Mouse (Mus musculus) layer of hippocampus, adult 18-20 months (tissue): ENCODE measurements around the gene Anxa9. TPM values are rescaled to one million over a fixed set of nuclear protein-coding genes. Genes with fewer than 3 reads are reported as not detected.
A peak's percentile ranks its signal among the peaks of the same experiment; 100 is the strongest.

ENCODE experiments used
- DNase-seq, 2 experiments: peaks; one replicate each; pipeline ENCODE4 v3.0.0; 2022; ENCODE audit warnings: low spot score in 2 of 2
- total RNA-seq, 2 experiments: library from RNA; stranded (reverse); gene quantifications; 2 replicates each; pipeline ENCODE4 v1.2.3; 2021

Gene Anxa9
- total RNA-seq, 2 experiments from 2014 or later = 0.59 to 0.63 TPM

DNA sequence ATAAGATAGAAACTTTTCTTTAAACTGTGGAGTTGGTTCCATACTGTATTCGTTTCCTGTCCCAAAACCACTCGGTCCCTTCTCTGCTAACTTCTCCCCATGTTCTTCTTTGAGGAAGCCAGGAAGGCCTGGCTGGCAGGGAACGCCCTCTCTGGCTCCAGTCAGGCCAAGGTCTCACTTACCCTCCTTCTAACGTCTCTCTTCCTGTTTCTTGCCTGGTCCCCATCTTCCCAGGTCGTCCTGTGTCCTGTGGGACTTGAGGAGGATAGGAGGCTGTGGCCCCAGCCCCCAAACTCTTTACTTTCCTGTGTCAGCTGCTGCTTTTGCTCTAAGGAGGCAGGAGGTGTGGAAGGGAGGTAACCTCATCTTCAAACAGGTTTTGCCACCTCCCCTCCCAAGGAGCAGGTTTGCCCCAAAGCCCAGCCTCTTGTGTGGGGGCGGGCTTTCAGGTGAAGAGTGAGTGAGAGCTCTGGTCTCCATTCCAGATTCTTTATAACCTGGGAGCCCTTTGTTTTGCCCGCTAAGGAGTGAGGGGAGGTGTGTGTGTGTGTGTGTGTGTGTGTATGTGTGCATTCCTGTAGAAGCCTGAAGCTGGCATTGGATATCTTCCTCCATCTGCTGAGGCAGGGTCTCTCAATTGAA is 56.1 kb downstream of the Anxa9 start, which contains the start of gene Bnipl:
Bnipl (minus strand) TSS at position 411 of the 642 bp plus-strand sequence.
- no peak for DNase-seq

DNA sequence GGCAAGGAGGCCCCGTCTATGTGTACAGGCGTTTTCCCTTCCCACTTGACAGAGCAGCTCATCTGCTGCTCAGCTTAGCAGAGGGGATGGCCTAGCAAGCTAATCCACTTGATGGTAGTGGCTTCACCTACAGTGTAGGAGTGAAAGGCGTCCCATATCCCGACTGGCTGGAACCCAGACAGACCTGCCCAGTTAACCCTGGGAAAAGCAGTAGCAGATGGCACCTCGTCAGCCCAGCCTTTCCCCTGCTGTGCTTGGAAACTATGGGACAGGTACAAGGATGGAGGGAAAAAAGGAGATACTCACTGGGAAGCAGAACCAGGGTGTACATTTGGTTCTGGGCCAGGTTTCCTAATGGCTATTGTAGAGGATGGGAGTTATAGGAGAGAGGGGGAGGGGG is 56.6 kb downstream of the Anxa9 start:
- DNase-seq = no peak

DNA sequence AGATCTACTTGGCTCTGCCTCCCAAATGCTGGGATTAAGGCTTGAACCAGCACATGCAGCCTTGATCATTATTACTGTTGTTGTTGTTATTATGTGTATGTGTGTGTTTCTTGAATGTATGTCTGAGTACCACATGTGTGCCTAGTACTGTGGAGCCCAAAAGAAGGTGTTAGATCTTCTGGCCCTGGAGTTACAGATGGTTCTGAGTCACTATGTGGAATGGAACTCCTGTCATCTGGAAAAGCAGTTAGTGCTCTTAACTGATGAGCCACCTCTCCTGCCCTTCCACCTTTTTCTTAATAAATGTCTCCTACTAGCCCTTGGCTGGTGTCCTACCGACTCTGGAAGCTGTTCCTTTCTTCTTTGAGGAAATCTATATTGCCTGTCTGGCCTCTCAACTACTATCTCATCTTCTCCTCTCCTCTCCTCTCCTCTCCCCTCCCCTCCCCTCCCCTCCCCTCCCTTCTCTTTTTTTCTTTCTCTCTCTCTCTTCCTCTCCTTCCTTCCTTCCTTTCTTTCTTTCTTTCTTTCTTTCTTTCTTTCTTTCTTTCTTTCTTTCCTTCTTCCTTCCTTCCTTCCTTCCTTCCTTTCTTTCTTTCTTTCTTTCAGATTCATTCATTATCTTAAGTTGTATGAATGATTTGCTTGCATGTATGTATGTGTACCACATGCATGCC is 59.2 kb downstream of the Anxa9 start:
- no peak for DNase-seq

DNA sequence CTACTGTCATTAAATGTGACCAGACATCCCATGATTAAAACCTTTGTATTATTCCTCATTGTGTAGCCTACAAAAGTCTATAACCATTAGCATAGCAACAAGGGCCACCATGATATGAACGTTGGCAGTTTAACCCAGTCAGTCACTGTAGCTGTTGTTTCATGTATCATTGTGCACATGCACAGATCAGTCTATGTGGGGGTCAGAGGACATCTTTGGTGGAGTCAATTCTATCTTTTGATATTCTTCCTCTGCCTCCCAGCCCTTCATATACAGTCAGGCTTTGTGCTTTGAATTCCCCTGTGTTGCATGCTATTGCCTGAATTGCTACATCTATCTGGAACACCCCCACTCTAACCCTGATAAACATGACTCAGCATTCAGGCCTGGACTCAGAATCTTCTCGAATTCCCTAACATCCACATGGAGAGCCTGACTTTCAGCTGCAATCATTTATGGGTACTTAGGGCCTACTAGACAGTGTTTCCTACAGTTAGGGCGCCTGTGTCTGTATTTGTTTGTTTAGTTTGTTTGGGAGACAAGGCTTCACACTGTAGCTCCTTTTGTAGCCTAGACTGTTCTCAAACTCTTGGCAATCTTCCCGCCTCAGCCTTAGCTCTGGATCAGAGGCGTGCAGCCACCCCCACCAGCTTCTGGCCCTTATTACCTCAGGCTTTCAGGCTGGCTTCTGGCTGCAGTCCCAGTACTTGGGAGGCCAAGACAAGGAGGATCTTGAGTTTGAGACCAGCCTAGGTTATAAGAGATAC is 60.3 kb downstream of the Anxa9 start:
- DNase-seq = peak; percentile 42 to 77

Other genes starting within 250 kb of the Anxa9 start
- 10 to 100 TPM; 69.1 to 71.7 TPM for gene Pip5k1a, start 200.2 kb downstream of the Anxa9 start, total RNA-seq
- gene Vps72, start 196.2 kb downstream of the Anxa9 start, total RNA-seq = 10 to 100 TPM; 46.7 to 48.2 TPM
- under 1 TPM; 0.48 to 0.82 TPM for gene Tmod4, start 182.7 kb downstream of the Anxa9 start, total RNA-seq
- 10 to 100 TPM; 43.5 to 48.9 TPM for gene Scnm1, start 173.2 kb downstream of the Anxa9 start, total RNA-seq
- gene Lysmd1, start 173.1 kb downstream of the Anxa9 start, total RNA-seq = 10 to 100 TPM; 16.1 to 16.5 TPM
- 1 to 10 TPM; 2.6 to 3.1 TPM for gene Tnfaip8l2, start 164.8 kb downstream of the Anxa9 start, total RNA-seq
- 10 to 100 TPM; 29.4 to 34.2 TPM for gene Sema6c, start 146.7 kb downstream of the Anxa9 start, total RNA-seq
- 10 to 100 TPM; 12.7 to 13.2 TPM for gene Gabpb2, start 89.3 kb downstream of the Anxa9 start, total RNA-seq
- gene Cdc42se1, start 78.4 kb downstream of the Anxa9 start, total RNA-seq = 10 to 100 TPM; 72.7 to 72.9 TPM
- 100 to 1,000 TPM; 263 to 266 TPM for gene Mllt11, start 75.0 kb downstream of the Anxa9 start, total RNA-seq
- gene Gm128, start 65.6 kb downstream of the Anxa9 start, total RNA-seq = under 1 TPM in 1 of 2 experiments, not detected in 1; 0.15 TPM
- gene Bnipl, start 56.0 kb downstream of the Anxa9 start, total RNA-seq = under 1 TPM in 1 of 2 experiments, not detected in 1; 0.37 TPM
- 10 to 100 TPM; 19.2 to 21.0 TPM for gene Mindy1, start 25.8 kb downstream of the Anxa9 start, total RNA-seq
- gene Prune1, start 25.1 kb downstream of the Anxa9 start, total RNA-seq = 10 to 100 TPM; 21.0 to 21.1 TPM
- gene Cers2, start 7.6 kb upstream of the Anxa9 start, total RNA-seq = 10 to 100 TPM; 54.2 to 54.5 TPM
- gene Setdb1, start 50.0 kb upstream of the Anxa9 start, total RNA-seq = 10 to 100 TPM; 31.9 to 38.0 TPM
- gene 4930558C23Rik, start 95.7 kb upstream of the Anxa9 start, total RNA-seq = not detected
- gene Arnt, start 127.2 kb upstream of the Anxa9 start, total RNA-seq = 10 to 100 TPM; 31.4 to 32.7 TPM
- 1 to 10 TPM; 2.3 to 2.9 TPM for gene Ctsk, start 192.1 kb upstream of the Anxa9 start, total RNA-seq
- gene Ctss, start 219.6 kb upstream of the Anxa9 start, total RNA-seq = 10 to 100 TPM; 72.3 to 90.7 TPM